Comparison of ENCODE assay signal across 18 mouse cellular contexts in genomic region chr17:49526566-49526965, GRCm38 (mm10). TPM values are rescaled to one million over a fixed set of nuclear protein-coding genes. Genes with fewer than 3 reads are reported as not detected.
"Had no signal": no experiment of that assay in that cellular context is flagged by ENCODE, and none has a peak within 500 bp of the region (broad histone marks: within the 10 kb centered on the region; RNA-seq: fewer than 3 reads in every experiment).

No protein-coding gene starts in this region.

- ATAC-seq: hindbrain, embryonic 16.5 days; inflammation-experienced regulatory T-cells, adult 6 months; intestine, embryonic 15.5 days; intestine, postnatal 0 days had no signal

- DNase-seq: gastrocnemius, adult 2 months; gastrocnemius, postnatal 10 days; gastrocnemius, postnatal 25 days; heart, adult 18-20 months; heart, postnatal 10 days; heart, postnatal 4 days; kidney, adult 18-20 months; kidney, adult 8-10 months; kidney, postnatal 10 days; kidney, postnatal 25 days; kidney, postnatal 4 days; liver; liver, embryonic 13.5 days had no signal

RNA-seq across cellular contexts. Expression of gene Daam2, which starts 37.6 kb away (rescaled TPM):
- total RNA-seq: granulocyte monocyte progenitor cell, adult 5-6 weeks had no signal
